Mouse (Mus musculus) liver, embryonic 15.5 days (tissue): ENCODE results near the gene Adat3. TPM values are rescaled to one million over a fixed set of nuclear protein-coding genes. Genes with fewer than 3 reads are reported as not detected.
A peak's percentile ranks its signal among the peaks of the same experiment; 100 is the strongest.

Source experiments
- ATAC-seq: fragments of 200-750 bp; cut with Nextera tagmentation; 2 replicates; pipeline ENCODE4 v1.8.0; 2017; ENCODE audit warnings: moderate number of reproducible peaks, mild to moderate bottlenecking, moderate library complexity; ENCODE audit not compliant: insufficient read depth
- H3K27ac ChIP-seq: fragments of 300-500 bp; sonication (generic); replicated peaks from 2 replicates; pipeline ENCODE4 v1.5.1; 2015; ENCODE audit warnings: mild to moderate bottlenecking, inconsistent platforms
- H3K27me3 ChIP-seq: fragments of 300-500 bp; sonication (generic); 2 replicates; pipeline ENCODE4 v1.6.1; 2015; ENCODE audit warnings: mild to moderate bottlenecking, inconsistent platforms
- H3K36me3 ChIP-seq: fragments of 300-500 bp; sonication (generic); replicated peaks from 2 replicates; pipeline ENCODE4 v1.6.1; 2015; ENCODE audit warnings: moderate library complexity, mild to moderate bottlenecking, inconsistent platforms
- H3K4me1 ChIP-seq: fragments of 300-500 bp; sonication (generic); replicated peaks from 2 replicates; pipeline ENCODE4 v1.6.1; 2015; ENCODE audit warnings: inconsistent platforms
- H3K4me2 ChIP-seq: fragments of 300-500 bp; sonication (generic); 2 replicates; pipeline ENCODE4 v1.6.1; 2015; ENCODE audit warnings: moderate library complexity, mild to moderate bottlenecking, inconsistent platforms
- H3K4me3 ChIP-seq: fragments of 300-500 bp; sonication (generic); replicated peaks from 2 replicates; pipeline ENCODE4 v1.5.1; 2015; ENCODE audit warnings: mild to moderate bottlenecking, inconsistent platforms
- H3K9ac ChIP-seq: fragments of 300-500 bp; sonication (generic); 2 replicates; pipeline ENCODE4 v1.6.1; 2015; ENCODE audit warnings: moderate library complexity, mild to moderate bottlenecking, inconsistent platforms
- H3K9me3 ChIP-seq: fragments of 300-500 bp; sonication (generic); replicated peaks from 2 replicates; pipeline ENCODE4 v1.6.1; 2016; ENCODE audit warnings: inconsistent platforms
- WGBS: fragments of 180-500 bp; shearing (Covaris S2); methylation state at CpG from one replicate; pipeline ENCODE4 v1.1.7; 2015; ENCODE audit warnings: mixed read lengths; ENCODE audit not compliant: insufficient replicate concordance; 5-methylcytosine and 5-hydroxymethylcytosine counted together
- polyA plus RNA-seq: library from polyadenylated mRNA; unstranded; fragments of >200 nt; fragmentation: Nextera tagmentation; extraction: Ambion mirVana; gene quantifications from 2 replicates; pipeline ENCODE4 v1.2.1, GENCODE M21; 2015

The Adat3 gene
- polyA plus RNA-seq, 1 experiment from 2014 or later, result 4.8 TPM

DNA sequence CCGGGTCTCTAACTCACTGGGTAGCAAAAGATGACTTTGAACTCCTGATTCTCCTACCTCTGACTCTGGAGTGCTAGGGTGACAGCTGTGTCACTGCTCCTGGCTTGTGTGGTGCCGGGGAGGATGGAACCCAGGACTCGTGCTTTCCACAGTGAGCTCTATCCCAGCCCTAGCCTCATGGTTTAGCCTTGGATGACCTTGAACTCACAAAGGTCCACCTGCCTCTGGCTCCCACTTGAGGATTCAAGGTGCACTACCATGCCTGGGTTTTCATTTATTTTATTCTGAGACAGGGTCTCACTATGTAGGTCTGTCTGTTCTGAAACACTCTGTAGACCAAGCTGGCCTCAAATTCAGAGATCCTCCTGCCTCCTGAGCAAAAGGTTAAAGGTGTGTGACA is 11.1 kb downstream of the Adat3 start:
- 67% methylated on average over 3 of the region's 3 CpGs for WGBS
- Histone ChIP-seq H3K36me3 (peaks cover 66% of the 10 kb centered on the region), H3K9me3 (no peaks in the 10 kb centered on the region), H3K4me2 (no peak overlapping the region), H3K27ac (no peak overlapping the region), H3K9ac (no peak overlapping the region), H3K4me3 (no peak overlapping the region), H3K4me1 (peaks cover 28% of the 10 kb centered on the region), H3K27me3 (no peaks in the 10 kb centered on the region)
- no peak for ATAC-seq

DNA sequence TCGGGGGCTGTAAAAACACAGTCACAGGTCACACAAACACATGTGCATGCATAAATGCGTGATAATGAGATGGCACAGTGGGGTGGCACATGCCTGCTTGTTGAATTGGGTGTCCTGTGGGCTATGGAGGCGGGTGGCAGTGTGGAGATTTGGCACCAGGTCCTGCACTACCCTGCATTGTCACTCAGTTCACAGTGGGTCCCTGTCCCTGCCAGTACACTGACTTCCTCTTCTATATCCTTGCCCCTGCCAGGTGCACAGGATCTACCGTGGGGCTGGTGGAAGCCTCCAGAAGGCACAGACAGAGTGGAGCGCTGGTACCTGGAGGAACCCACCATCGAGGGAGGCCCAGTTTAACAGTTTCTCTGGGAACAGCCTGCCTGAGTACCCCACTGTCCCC is 11.7 kb downstream of the Adat3 start:
- no peak overlapping the region for H3K9ac ChIP-seq
- H3K27ac ChIP-seq, result no peak overlapping the region
- H3K4me2 ChIP-seq, result no peak overlapping the region
- H3K27me3 ChIP-seq, result no peaks in the 10 kb centered on the region
- ATAC-seq, result no peak
- H3K4me1 ChIP-seq, result peaks cover 30% of the 10 kb centered on the region
- H3K36me3 ChIP-seq, result peaks cover 60% of the 10 kb centered on the region
- 78% methylated on average over 6 of the region's 6 CpGs for WGBS
- no peak overlapping the region for H3K4me3 ChIP-seq
- H3K9me3 ChIP-seq, result no peaks in the 10 kb centered on the region

DNA sequence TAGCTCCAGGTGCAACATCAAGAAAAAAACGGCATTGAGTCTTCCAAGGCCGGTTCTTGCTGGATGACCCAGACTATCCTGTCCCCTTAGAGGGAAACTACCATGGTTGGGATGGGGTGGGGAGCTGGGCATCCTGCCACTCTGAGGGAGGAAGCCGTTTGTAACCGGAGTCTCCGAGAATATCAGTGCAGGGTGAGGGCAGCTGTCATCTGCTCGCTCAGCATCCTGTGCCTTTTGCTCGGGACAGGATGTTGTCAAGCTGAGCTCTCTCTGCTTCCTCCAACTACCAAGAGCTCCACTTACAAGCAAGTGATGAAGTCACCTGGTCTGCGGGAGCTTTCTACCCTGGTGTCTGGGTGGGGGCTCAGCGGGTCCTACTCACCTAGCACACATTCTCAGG is 15.5 kb downstream of the Adat3 start:
- Histone ChIP-seq H3K4me3 (no peak overlapping the region), H3K4me2 (no peak overlapping the region), H3K27ac (no peak overlapping the region), H3K4me1 (peaks cover 41% of the 10 kb centered on the region), H3K27me3 (no peaks in the 10 kb centered on the region), H3K9me3 (no peaks in the 10 kb centered on the region), H3K9ac (no peak overlapping the region), H3K36me3 (peaks cover 28% of the 10 kb centered on the region)
- WGBS, result 36% methylated on average over 9 of the region's 9 CpGs
- no peak for ATAC-seq

DNA sequence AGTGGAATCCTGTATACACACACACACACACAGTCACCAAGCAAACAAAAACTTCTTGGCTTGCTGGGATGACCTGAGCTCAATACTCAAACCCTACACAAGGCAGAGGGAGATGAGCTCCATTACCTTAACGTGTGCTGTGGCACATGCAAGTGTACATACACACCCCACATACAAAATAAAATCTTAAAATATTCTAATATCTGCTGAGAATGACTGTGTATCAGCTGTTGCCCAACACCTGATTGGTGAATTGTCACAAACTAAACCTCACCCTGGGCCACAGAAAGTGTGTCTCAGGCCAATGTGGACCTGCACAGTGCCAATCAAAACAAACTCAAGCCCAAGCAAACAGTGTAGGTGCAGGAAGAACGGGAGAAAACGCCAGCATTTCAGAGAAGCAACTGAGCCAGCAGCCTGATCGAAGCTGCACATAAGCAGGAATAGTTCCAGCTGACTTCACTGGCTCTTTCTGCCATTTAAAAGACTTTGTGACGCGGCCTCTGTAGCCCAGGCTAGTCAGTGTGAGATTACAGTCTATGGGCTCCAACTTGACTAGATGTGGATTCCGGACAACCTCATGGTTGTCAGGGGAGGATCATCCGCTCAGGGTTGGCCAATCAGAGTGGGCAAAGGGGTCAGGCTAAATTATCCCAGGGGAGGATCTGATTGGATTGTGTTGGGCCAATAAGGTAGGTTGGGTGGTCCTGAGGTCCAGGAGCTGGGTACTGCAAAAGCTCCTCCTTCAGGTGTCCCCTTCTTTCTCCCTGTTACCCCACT is 17.0 kb downstream of the Adat3 start:
- ATAC-seq, result no peak
- Histone ChIP-seq H3K9me3 (no peaks in the 10 kb centered on the region), H3K27ac (peak overlapping the region; percentile 99; the same call in 1 of the 2 replicates), H3K4me2 (no peak overlapping the region), H3K36me3 (peaks cover 13% of the 10 kb centered on the region), H3K9ac (no peak overlapping the region), H3K4me1 (peaks cover 56% of the 10 kb centered on the region), H3K27me3 (no peaks in the 10 kb centered on the region), H3K4me3 (no peak overlapping the region)
- WGBS, result 62% methylated on average over 8 of the region's 8 CpGs

DNA sequence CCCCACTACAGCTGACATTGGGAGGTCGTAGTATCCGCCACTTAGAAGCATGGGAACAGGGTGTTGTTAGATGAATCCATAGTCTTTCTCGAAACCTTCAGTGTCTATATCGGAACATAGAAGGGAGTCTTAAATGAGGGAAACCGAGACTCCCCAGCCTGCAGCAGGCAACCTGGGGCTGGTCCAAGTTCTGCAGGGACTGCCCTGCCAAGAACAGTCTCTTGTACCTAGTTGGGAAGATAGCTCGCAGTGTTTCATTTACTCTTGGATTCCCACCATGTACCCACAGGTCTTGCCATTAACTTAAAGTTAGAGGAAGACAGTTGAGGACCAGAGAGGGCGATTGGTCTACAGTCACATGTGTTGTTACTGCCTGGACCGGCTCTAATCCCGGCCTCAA is 17.7 kb downstream of the Adat3 start:
- Histone ChIP-seq H3K4me1 (peaks cover 63% of the 10 kb centered on the region), H3K4me3 (no peak overlapping the region), H3K9me3 (no peaks in the 10 kb centered on the region), H3K4me2 (no peak overlapping the region), H3K36me3 (peaks cover 6% of the 10 kb centered on the region; the same call in 1 of the 2 replicates), H3K9ac (no peak overlapping the region), H3K27ac (peak overlapping the region; percentile 99), H3K27me3 (no peaks in the 10 kb centered on the region)
- ATAC-seq, result no peak
- 80% methylated on average over 9 of the region's 9 CpGs for WGBS

DNA sequence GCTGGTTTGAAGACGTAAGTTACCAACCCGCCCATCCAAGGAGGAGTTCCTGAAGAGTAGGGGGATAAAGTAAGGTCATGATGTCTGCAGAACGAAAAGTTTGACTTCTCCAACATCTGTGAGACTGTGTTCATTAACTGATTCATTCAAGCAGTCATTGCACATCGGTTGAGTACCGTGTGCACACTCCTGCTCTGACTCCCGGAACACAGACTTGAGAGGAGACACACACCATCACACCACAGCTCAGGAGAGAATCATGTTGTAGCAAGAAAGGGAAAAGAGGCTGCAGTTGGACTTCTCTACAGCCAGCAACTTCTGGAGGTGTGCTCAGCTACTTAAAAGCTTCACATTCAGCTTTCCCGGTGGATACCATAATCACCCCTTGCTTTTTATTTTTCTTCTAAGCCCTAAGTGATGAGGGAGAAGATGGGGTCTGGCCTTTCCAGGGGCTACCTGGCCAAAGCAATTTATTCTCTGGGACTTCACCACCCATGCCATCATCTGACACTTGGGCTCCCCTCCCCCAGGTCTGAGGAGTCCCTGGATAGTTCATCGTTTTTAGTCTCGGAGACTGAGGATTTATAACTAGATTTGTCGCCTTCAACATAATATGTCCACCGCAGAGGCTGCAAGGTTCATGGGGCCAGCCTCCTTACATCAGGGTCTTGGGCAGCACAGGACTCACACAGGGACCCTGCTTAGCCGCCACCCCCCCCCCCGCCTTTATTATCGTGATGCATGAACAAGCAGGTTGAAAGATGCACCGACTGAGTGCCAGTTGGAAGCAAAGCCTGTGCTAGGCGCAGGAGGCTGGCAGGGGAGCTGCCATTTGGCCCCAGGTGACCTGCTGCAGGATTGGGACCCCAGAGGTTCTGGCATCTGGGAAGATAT is 18.4 kb downstream of the Adat3 start:
- peaks cover 67% of the 10 kb centered on the region for H3K4me1 ChIP-seq
- H3K36me3 ChIP-seq, result no peaks in the 10 kb centered on the region
- no peak for ATAC-seq
- H3K4me2 ChIP-seq, result peak overlapping the region; percentile 97
- peak overlapping the region; percentile 41 for H3K9ac ChIP-seq
- H3K9me3 ChIP-seq, result no peaks in the 10 kb centered on the region
- H3K27me3 ChIP-seq, result no peaks in the 10 kb centered on the region
- peak overlapping the region; percentile 89 for H3K4me3 ChIP-seq
- H3K27ac ChIP-seq, result peak overlapping the region; percentile 99
- 59% methylated on average over 16 of the region's 16 CpGs for WGBS

DNA sequence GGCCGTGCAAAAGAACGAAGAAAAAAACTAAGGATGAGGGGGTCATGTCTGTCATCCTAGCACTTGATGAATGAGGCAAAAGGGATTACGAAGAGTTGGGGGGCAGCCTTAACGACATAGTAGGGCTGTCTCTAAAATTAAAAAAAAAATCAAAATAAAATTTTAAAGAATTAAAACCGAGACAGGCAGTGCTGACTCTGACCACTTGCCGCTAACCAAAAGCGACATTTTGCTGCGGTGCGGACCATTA is 18.9 kb downstream of the Adat3 start:
- WGBS, result 1% methylated on average over 9 of the region's 9 CpGs
- no peak for ATAC-seq

DNA sequence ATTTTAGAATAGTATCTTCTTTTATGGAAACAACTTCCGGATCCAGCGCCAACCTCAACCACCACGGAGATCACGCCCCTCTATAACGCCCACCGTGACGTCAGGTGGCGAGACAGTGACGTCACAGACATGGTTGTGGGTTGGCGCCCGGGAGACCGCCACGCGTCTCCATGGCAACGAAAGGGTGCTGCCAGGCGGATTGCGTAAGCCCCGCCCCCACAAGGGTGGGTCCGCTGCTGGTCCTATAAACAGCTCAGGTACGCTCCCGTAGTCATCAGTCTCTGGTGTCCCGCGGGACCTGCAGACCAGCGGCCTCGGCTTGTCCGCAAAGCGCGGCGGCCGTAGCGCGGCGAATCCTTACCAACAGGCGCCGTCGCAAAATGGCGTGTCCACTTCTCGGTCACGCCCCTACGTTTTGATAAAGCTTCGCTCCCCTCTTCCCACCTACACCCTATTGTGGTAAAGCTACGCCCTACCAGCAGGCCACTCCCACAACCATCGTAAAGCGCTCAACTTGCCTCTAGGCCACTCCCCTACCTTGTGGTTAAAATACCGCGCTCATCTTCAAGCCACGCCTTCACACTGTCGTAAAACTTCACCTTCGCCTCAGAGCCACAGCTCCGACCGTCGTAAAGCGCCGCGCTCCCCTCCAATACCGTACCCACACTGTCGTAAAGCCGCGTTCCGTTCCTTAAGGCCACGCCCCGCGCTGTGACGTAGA is 19.4 kb downstream of the Adat3 start:
- WGBS, result under 1% methylated on average over 64 of the region's 64 CpGs
- H3K36me3 ChIP-seq, result no peaks in the 10 kb centered on the region

More for the DNA sequence above, 18.9 kb downstream of the Adat3 start:
- H3K4me1 ChIP-seq, result peaks cover 73% of the 10 kb centered on the region
- no peaks in the 10 kb centered on the region for H3K9me3 ChIP-seq
- H3K36me3 ChIP-seq, result no peaks in the 10 kb centered on the region
- peak overlapping the region; percentile 99 for H3K27ac ChIP-seq
- H3K9ac ChIP-seq, result peak overlapping the region; percentile 41
- no peaks in the 10 kb centered on the region for H3K27me3 ChIP-seq
- H3K4me3 ChIP-seq, result peak overlapping the region; percentile 89
- H3K4me2 ChIP-seq, result peak overlapping the region; percentile 97

DNA sequence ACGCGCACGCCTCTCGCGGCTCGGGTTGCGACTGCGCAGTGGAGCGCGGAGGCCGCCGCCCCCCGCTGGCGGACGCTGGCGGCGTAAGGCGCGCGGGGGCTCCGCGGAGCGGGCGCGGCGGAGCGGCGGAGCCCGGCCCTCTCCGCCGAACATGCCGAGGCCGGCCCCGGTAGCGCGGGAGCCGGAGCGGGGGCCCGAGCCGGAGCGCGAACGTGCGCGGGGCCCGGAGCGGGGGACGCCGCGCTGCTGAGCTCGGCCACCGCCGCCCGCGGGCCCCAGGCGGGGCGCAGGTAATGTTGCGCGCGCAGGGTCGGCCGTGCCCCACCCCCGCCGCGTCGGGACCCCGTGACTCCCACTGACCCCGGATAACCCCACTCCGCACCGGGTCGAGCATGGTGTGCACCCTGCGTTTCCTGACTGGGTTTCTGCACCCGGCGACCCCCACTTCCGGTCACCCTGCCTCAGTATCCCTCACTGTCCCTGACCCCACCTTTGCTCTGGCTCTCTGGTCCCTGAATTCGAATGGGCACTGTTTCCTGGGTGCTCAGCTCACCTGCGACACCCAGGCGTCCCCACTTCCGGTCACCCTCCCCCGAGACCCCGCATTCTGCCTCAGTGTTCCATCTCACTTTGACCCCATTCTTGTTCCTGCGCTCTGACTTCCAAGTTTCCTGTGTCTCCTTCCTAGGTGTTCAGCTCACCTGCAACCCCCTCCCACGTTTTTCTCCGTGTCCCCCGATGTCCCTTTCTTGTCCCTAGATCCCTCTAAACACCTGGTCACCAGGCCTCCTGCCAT is 20.2 kb downstream of the Adat3 start, which contains the start of gene Csnk1g2:
Gene Csnk1g2, plus strand, starts transcription at position 178 of the 796 bp plus-strand sequence.
- peak within 1 kb of the TSS; percentile 97 for H3K4me2 ChIP-seq
- peak within 1 kb of the TSS; percentile 88 for H3K9ac ChIP-seq
- H3K27ac ChIP-seq, result peak within 1 kb of the TSS; percentile 99
- H3K4me1 ChIP-seq, result peaks cover 73% of the 10 kb centered on the region
- H3K36me3 ChIP-seq, result no peaks in the 10 kb centered on the region
- H3K9me3 ChIP-seq, result no peaks in the 10 kb centered on the region
- peak within 1 kb of the TSS; percentile 89 for H3K4me3 ChIP-seq
- peak; percentile 3 for ATAC-seq
- WGBS, result under 1% methylated on average over 85 of the region's 85 CpGs
- no peaks in the 10 kb centered on the region for H3K27me3 ChIP-seq

More for the DNA sequence above, 19.4 kb downstream of the Adat3 start:
- H3K27me3 ChIP-seq, result no peaks in the 10 kb centered on the region
- H3K4me1 ChIP-seq, result peaks cover 71% of the 10 kb centered on the region
- H3K4me3 ChIP-seq, result peak overlapping the region; percentile 89
- peak overlapping the region; percentile 97 for H3K4me2 ChIP-seq
- H3K9me3 ChIP-seq, result no peaks in the 10 kb centered on the region
- peak overlapping the region; percentile 41 for H3K9ac ChIP-seq
- ATAC-seq, result peak; percentile 90
- H3K27ac ChIP-seq, result peak overlapping the region; percentile 99

DNA sequence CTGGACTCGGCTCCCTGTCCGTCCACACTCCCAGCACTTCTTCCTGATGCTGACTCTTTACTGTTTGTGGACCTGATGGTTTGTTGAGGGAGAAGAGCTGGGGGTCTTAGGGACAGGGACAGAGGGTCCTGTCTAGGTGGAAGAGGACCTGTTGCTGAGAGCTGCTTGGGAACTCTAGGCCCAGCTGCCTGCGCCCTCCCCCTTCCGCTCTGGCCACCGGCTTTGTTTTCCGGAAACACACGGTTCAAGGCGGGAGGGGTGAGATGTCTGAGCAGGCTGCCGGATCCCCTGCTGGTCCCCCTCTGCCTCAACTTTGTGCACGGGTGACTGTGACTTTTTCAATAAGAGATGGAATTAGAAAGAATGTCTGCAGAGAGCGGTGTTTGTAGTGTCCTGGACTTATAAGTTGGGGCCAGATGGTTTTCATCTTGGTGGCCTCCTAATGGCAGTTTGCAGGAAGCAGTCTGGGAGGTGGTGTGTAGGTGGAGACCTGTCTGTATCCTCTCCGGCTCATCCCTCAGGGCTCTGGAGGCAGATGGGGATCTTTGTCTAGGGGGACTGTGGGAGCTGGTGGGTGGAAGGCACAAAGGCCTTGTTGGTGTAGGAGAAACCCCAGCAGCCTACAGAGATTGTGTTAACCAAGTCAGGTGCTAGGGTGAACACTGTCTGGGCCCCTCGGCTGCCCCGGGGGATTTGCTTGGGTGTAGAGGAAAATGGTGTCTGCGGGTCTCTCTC is 20.9 kb downstream of the Adat3 start:
- no peaks in the 10 kb centered on the region for H3K36me3 ChIP-seq
- peaks cover 80% of the 10 kb centered on the region for H3K4me1 ChIP-seq
- no peak for ATAC-seq
- H3K9me3 ChIP-seq, result no peaks in the 10 kb centered on the region
- peak overlapping the region; percentile 89 for H3K4me3 ChIP-seq
- no peaks in the 10 kb centered on the region for H3K27me3 ChIP-seq
- 13% methylated on average over 15 of the region's 15 CpGs for WGBS
- H3K4me2 ChIP-seq, result peak overlapping the region; percentile 97
- peak overlapping the region; percentile 88 for H3K9ac ChIP-seq
- H3K27ac ChIP-seq, result peak overlapping the region; percentile 99
